ENCODE assay signal across 17 mouse cellular contexts in the genomic region with DNA sequence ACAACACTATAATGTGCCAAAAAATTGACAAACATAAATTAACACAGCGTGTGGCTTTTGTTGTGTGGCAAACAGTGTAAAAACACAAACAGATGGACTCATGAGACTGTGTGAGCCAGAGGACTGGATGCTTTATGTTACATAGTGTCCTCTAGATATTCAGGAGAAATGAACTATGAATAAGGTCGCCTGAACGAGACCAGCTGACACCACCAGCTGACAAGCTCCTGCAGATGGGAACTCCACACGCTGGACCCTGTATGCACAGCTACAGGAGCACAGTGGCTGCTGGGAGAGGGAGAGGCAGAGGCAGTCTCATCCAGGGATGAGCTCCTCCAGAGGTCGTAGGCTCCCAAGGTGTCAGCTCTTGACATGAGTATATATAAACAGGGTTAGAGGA.
"Had no signal": no experiment of that assay in that cellular context is flagged by ENCODE, and none has a peak within 500 bp of the region (broad histone marks: within the 10 kb centered on the region; RNA-seq: fewer than 3 reads in every experiment).

No protein-coding gene starts in this region.

- ATAC-seq: midbrain, embryonic 16.5 days had no signal

- H3K4me3 ChIP-seq: left cerebral cortex, adult 2 months; liver, embryonic 13.5 days; midbrain, embryonic 12.5 days; myocyte; neural tube, embryonic 13.5 days; stomach, embryonic 15.5 days had no signal

- H3K4me1 ChIP-seq: liver, embryonic 13.5 days; midbrain, embryonic 12.5 days; neural tube, embryonic 13.5 days; stomach, embryonic 15.5 days had no signal

- DNase-seq: kidney, postnatal 10 days; kidney, postnatal 36 days; layer of hippocampus, postnatal 36 days; liver, embryonic 13.5 days; lung, adult 2 months; lung, postnatal 14 days; lung, postnatal 4 days; right cerebral cortex, adult 18-20 months; right cerebral cortex, postnatal 14 days; spleen, adult 18-20 months; thymus, postnatal 25 days had no signal

- H3K9me3 ChIP-seq: liver, embryonic 13.5 days; midbrain, embryonic 12.5 days; stomach, embryonic 15.5 days had no signal

- H3K4me2 ChIP-seq: liver, embryonic 13.5 days; midbrain, embryonic 12.5 days; neural tube, embryonic 13.5 days; stomach, embryonic 15.5 days had no signal

- H3K27ac ChIP-seq: left cerebral cortex, adult 2 months; liver, embryonic 13.5 days; midbrain, embryonic 12.5 days; neural tube, embryonic 13.5 days; stomach, embryonic 15.5 days had no signal

- H3K27me3 ChIP-seq: liver, embryonic 13.5 days; midbrain, embryonic 12.5 days; neural tube, embryonic 13.5 days; stomach, embryonic 15.5 days had no signal

- H3K9ac ChIP-seq: liver, embryonic 13.5 days; midbrain, embryonic 12.5 days; neural tube, embryonic 13.5 days; stomach, embryonic 15.5 days had no signal
